Mouse (Mus musculus): ENCODE measurements around the gene Il7r. TPM values are rescaled to one million over a fixed set of nuclear protein-coding genes. Genes with fewer than 3 reads are reported as not detected.
"Not testable (repeated sequence)": the region's sequence is repeated elsewhere in the genome, so short reads cannot be mapped to it uniquely, and the experiment has no call there.

Il7r gene
- under 1 TPM; 0.34 to 0.65 TPM for total RNA-seq (2021)
- long read RNA-seq, experiment 1 = 0 reads
- long read RNA-seq, experiment 2 = 0 reads

DNA sequence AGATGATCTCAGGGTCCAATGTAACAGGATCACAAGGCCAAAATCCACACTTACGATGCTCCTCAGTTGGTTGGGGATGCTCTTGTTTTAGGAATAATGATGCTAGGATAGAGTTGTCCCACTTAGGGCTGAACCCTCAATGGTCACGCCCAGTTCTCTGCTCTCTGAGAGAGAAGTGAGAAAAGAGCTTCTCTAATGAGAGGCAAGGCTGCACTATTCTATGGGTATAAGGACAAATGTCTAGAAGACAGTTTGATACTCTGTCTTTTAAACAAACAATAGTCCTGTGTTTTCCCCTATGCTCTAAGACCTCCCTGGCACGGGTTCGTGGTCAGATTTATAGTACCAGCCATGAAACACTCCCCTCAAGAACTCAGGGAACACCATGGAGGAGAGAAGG is at the start of gene Il7r:
Gene Il7r (minus strand): TSS at position 101 of the 400 bp plus-strand sequence.
- DNase-seq (ENCODE audit: low spot score in 2 of 2) = no peak

DNA sequence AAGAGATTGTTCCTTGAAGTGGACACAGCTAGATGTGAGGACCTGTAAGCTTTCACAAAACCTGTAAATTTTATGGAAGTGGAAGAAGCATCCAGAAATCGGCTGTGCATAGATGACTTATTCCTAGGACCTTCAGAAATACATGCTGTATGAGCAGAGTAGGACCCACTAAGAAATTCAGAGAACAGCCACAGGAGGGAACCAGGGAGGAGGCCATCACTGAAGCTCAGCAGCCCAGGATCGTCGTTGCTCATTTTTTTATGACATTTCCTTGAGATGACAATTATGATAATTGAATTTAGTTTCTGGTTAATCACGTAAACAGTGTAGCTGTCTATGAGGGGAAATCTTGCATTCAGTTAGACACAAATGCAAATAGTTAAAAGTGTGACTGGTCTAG is 47.3 kb upstream of the Il7r start:
- no peak for DNase-seq (ENCODE audit: low spot score in 2 of 2)

DNA sequence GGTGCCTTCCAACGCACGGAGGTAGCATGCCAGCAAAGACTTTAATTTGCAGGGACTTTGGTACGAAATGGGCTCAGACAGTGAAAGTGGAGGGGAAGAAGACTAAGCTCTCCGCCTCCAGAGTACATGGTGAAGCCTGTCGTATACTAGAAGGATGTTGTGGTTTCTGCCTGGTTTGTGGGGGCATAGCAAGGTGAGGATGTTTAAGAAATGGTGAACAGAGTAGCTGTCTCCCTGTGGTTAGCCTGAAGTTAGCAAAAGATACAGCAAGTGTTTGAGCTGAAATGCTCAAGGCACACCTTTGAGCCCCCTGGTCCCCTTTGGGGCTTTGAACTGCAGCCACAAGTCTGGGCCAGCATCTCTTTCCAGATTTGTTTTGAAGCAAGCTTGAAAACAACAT is 44.8 kb upstream of the Il7r start:
- DNase-seq (ENCODE audit: low spot score in 2 of 2) = no peak

DNA sequence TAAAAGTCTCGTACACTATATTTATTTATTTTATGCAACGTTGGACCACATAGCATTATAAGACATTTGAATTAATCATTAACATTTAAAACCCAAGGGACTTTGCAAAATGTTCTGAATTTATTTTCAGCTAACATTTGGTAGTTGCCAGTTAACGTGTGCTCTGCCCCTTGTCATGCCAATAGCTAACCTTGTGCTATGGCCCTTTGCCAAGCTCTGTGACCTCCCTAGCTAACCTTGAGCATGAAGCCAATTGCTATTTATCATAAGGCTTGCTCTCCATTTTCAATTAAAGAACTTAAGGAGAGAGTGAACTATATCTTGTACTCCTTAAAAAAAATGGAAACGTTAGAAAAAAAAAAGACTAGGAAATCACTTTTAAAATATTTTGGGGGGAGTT is 43.4 kb upstream of the Il7r start:
- peak in 1 of 2 experiments; percentile 33 for DNase-seq (ENCODE audit: low spot score in 2 of 2)

DNA sequence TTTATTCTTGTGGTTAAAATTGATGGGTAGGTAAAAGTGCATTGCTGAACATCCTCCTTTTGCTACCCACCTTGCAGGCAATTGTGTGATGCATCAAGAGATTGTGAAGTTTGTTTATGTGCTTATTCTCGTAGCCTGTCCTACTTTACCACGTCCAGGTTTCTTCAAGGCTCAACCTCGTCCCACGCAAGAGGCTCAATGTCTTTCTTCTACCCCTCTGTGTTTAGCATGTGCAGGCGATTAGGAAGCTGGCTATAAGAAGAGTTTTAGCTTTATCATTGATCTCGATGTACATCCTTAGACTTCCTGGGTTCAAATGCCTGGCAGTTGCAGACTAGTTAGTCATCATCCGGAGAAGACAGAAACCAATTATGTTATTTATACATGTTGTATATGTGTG is 42.7 kb upstream of the Il7r start:
- DNase-seq (ENCODE audit: low spot score in 2 of 2) = no peak

DNA sequence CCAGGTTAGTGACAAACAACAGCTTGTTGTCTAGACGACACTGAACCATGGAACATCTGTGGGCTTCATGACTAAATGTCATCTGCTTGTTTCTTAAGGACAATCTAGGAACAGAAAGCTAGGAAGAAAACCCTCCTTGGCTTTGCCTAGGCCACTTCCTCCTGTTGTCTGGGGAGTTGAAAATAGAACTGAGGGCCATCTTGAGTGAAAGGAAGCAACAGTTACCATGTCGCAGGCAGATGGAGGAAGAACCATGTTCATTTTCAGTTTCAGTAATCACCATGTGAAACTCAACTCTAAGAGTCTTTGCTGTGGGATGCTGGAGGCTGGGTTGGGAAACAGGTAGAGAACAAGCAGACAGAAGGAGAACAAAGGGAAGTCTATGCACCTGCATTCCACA is 41.9 kb upstream of the Il7r start:
- no peak for DNase-seq (ENCODE audit: low spot score in 2 of 2)

DNA sequence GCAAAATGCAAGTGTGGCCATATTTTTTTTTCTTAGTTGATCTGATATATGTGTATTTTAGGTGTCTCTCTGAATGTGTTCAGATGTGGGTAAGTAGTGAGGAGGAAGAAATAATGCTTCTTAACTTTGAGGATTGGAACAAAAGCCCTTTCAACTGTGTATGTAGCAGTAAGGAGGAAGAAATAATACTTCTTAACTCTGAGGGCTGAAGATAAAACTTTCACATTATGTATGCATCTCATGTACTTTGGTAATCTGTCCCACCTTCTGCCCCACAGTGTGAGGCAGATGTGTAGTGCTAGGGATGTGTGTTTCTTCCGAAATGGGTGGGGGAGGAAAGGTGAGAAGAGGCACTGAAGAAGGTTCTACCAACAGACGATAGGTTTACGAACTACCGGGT is 37.3 kb upstream of the Il7r start:
- no peak for DNase-seq (ENCODE audit: low spot score in 2 of 2)

DNA sequence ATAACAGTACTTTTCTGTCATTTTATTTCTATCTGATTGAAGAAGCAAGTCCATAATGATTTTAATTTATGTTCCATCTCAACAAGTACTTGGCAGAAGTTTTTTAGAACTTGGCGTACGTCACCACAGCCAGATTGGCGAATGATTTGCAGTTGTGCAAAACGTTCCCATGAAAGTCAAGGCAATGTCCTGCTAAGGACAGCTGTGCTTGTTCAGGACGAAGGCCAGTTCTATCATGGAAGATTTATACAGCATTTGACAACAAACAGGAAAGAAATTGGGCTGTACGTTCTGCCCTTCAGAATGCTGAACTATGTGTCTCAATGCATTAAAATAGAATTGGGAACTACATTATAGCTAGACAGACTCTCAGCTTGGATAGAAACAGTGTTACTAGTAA is 35.4 kb upstream of the Il7r start:
- no peak for DNase-seq (ENCODE audit: low spot score in 2 of 2)

DNA sequence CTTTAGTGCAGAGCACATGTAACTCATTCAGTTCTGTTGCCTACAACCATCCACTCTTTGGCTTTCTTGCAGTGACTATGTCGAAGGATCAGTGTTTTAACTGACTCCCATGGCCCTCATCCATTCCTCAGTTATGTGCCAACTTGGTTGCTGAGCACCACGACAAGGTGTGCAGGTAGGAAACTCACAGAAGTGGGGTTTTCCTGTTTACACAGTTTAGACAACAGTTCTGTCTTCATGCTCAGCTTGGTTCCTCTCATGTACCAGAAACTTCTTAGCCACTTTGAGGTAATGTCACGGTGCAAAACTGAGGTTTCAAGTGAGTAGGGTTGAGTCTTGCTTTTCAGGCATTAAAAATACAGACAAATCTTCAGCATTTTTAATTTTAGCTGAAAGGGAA is 34.2 kb upstream of the Il7r start:
- DNase-seq (ENCODE audit: low spot score in 2 of 2) = no peak

DNA sequence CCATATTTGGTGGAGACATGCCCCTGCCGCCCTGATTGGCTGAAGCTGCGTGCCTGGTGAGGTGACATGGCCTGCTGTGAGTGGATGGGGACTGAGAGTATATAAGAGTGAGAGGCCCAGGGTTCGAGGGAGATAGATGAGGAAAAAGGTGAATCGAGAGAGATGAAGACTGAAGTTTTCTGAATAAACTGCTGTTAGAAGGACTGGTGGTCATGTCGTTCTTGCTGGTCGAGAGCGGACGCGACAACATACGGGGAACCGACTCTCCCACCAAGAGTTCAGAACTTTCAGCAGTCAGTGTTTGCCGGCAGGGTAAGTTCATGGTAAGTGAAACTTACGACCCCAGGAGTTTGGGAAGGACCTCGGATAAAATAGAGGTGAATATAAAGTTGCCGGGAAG is 27.3 kb upstream of the Il7r start:
- DNase-seq (ENCODE audit: low spot score in 2 of 2) = not testable (repeated sequence)

DNA sequence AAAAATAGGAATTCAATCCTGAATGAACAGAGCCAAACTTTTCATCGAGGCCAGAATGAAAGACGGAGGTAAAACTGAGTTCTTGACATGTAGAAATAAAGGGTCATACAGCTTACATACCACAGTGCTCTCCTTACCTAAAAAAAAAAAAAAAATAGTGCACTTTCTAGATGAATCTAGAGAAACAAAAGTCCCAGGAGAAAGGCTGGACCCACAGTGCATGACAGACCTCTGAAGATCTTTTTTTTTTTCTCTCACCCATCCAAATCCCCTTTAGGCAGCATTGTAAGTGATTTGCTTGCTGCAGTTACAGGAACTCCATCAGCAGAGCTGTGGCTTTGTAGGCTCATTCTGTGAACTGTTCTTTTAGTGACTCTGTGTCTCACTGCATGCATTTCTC is 19.0 kb upstream of the Il7r start:
- DNase-seq (ENCODE audit: low spot score in 2 of 2) = no peak

DNA sequence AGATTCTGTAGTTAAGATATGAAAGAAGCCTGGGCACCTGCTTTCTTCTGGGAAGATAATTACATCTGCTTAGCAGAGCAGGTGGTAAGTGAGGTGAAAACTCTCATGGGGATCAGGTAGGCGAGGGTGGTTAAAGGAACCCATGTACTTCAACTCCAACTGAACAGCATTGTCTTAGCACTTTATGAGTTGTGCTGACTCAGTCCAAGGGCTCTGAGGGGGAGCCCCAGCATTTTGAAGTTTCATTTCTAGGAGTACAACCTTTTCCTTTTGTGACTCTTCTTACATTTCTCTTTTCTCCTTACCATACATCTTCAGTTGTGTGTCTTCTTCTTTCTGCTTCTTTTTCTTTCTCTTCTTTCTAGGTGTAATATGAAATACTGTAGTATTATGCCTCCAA is 5.2 kb upstream of the Il7r start:
- no peak for DNase-seq (ENCODE audit: low spot score in 2 of 2)

DNA sequence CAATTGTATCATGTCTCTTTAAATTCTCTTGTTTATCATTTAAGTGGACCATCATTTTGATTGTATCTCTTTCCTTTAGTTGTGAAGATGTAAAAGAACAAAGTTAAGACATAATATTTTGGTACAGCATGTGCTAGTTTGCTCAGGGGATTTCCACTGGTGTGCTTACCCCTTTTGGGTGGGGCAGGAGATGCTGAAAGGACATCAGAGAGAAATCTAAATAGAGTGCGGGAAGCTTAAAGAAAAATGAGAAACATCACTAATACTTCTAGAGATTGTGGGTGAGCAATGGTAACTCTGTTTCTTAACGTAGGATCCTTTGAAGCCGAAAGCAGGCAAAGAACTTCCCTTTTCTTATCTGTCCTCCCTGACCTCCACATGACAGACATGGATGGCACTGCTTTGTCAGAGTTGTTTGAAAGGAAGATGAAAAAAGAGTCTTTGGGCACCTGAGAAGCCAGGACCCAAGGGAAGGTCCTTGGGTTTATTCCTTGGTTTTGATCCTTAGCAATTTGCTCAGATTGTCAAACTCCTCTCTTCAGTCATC is 3.5 kb upstream of the Il7r start:
- DNase-seq (ENCODE audit: low spot score in 2 of 2) = no peak

DNA sequence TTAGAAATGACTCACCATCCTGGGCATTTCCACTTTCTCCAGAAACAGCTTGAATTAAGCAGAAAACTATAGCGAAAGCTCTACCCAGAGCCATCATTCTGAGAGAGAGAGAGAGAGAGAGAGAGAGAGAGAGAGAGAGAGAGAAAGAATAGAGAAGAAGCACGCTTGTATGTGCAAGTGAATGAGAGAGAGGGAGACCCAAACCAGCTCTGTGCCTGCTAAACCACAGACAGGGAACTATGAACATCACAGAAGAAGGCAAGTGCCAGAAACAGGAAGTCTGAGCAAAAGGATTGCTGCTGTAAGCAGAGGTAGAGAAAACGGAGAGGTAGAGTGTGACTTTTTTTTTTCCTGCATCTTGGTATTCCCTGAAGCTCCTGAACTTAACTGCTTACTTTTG is 330 bp downstream of the Il7r start:
- no peak for DNase-seq (ENCODE audit: low spot score in 2 of 2)

DNA sequence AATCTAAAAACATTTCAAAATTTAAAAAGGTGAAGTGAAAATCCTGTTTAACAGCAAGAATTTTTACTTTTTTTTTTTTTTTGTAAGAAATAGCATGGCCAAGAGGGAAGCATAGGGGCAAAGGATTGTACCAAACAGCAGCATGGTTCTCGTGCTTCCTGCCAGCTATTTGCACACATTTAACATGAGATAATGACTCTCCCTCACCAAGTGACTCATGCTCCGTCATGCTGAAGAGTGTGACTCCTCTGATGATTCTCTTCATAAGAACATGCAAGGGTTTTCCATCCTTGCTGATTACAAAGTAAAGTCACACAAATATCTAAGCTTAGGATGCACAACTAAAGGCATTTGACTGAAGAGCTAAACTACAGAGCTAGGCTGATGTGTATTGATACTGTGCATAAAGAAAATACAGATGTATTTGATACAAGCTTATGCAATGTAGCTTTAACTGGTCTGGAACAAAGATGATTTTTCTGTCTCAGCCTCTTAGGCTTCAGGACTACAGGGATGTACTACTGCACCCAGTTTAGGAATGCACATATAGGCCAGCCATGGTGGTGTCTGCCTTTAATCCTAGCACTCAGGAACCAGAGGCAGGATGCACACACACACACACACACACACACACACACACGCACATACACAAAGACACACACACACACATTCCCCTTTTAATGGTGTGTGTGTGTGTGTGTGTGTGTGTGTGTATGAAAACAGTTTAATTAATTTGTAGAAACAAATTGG is 1.6 kb downstream of the Il7r start:
- no peak for DNase-seq (ENCODE audit: low spot score in 2 of 2)

DNA sequence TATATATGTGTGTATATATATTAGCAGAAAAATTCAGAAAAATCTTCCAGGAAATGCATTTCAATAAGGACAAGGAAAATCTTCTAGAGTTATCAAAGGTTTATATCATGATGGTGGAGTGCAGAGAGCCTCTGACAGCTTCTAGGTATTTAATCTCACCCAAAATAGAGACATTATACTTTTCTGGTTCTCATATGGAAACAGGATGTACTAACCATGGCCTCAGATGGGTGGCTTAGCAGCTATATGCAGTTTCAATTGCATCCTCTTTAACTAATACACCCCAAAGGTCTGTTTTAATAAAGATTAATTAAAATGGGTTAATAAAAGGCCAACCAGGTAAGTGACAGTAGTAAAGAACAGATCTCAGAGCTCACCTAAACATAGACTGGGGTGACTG is 3.6 kb downstream of the Il7r start:
- no peak for DNase-seq (ENCODE audit: low spot score in 2 of 2)

DNA sequence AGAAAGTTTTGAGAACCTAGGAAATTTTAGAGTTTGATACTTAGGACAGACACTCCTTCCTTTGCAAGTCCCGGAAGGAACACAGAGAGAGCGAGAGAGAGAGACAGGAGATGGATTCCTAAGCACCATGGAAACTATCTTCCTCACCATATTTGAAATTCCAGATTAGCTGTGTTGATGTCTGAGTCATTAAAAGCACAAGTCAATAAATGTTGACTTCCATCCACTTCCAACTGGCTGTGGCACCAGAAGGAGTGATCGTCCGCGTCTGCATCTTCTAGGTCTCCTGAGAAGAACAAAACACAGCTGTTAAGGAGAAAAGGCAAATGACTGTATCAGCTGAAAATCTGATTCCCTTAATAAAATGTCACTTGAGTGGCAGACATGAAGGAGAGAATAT is 5.1 kb downstream of the Il7r start:
- no peak for DNase-seq (ENCODE audit: low spot score in 2 of 2)

DNA sequence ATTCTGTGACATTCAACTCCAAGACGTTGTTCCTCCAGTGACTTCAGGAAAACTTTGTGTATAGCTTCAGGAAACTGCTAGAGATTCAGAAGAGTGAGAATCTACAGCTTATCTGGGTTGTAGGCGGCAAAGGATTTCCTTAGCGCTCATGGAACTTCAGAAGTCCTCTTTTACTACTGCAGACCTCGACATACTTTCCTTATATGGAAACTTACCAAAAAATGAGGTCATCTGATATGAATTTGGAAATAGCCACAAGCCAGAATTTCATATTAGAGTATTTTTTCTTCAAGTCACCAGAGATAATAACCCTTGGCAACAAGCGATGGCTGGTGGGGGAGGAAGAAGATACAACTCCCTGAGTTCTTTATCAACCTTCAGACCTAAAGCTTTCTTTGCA is 6.0 kb downstream of the Il7r start:
- no peak for DNase-seq (ENCODE audit: low spot score in 2 of 2)

DNA sequence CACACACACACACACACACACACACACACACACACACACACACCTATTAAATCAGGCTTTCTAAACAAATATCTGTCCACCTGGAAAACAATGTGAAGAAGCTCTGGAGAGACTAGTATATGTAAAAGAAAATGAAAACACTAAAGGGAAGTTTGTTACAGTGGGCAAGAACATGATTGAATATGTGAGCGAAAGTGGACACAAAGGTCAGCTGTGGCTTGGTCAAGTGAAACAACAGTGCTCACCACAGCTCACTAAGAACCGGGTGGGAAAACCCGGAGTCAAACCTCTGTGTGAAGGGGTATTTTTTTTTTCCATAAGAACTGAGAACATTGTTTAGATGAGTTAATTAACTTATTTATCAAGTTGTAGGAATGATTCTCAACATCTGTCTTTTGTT is 6.9 kb downstream of the Il7r start:
- no peak for DNase-seq (ENCODE audit: low spot score in 2 of 2)

DNA sequence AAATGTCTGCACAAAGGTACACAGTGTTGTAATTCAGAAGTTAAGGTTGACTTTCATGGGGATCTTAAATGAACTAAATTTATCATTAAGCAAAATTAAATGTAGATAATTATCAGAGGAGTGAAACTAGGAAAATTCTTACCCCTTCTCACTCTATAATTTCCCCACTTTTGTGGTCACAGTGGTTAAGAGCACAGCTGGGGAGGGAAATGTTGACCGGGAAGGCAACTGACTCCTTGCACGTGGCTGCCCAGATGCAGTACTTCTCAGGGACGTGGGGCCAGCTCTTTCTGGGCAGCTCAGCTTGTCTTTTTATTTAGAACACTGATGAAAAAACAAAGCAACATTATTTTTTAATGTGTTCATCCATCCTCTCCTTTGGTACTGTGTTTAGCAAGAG is 37.9 kb downstream of the Il7r start:
- no peak for DNase-seq (ENCODE audit: low spot score in 2 of 2)

DNA sequence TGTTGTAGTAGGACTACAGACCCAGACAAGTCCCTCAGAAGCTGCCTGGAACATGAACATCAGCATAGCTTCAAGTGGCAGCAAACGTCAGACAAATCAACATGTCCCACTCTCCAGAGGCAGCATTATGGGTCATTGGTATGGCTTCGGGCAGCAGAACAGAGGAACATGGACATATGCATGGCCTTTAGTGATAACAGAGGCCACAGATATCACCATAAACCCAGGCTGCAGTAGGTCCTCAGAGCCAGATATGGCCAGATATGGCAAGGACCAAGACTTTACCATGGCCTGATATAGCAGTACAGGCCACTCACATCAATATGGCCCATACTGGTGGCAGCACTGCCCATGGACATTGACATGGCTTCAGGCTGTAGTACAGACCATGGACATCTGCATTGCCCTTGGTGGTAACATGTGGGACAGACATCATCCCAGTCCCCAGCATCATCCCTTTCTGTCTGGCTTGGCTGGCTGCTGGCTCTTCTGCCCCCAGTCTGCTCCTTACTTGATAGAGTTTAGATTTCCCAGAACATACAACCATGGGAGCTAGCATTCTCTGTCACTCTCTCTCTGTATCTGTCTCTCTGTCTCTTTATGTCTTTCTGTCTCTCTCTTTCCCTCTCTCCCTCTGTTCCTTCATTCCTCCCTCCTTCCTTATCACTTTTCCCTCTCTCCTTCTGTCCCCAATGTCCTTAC is 40.4 kb downstream of the Il7r start:
- no peak for DNase-seq (ENCODE audit: low spot score in 2 of 2)

DNA sequence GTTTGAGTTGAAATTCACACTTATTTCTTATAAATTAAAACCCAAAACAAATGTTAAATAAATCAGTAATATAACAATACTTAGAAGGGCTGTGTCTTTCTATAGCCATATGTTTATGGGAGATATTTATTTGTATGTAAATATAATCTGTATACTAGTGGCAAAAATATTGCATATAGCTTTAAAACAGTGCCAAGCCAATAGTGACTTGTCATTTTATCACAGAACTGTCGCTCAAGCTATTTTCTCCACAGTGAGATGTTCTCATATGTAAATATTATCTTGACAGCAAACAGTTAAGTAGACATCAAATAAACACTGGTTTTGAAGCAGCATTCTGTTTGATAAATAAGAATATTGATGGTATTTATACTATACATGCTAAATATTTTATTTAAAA is 56.8 kb downstream of the Il7r start:
- DNase-seq (ENCODE audit: low spot score in 2 of 2) = no peak

DNA sequence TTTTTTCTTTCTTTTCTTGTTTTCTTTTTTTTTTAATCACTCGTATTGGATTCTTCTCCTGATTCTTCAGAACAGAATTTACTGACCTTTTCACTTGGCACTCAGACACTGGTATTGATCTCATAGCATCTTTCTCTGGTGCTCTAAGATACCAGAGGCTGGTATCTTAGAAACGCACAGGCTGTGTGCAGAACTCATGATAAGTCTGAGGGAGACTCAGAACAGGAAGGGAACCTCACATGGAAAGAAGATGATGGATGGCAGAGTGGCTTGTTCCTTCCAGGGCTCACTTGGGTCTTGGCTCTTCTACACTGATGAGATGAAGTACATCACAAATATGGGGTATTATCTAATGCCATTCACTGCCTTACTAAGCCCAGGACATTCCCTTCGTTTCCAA is 57.4 kb downstream of the Il7r start:
- DNase-seq (ENCODE audit: low spot score in 2 of 2) = no peak
